Mouse (Mus musculus) brain, embryonic 14.5 days (tissue): ENCODE results near the gene Lrch1. TPM values are rescaled to one million over a fixed set of nuclear protein-coding genes. Genes with fewer than 3 reads are reported as not detected.
A peak's percentile ranks its signal among the peaks of the same experiment; 100 is the strongest.

ENCODE experiments used
- DNase-seq: peaks from one replicate; pipeline ENCODE4 v3.0.0-alpha.2; 2011; ENCODE audit warnings: low read depth
- CTCF ChIP-seq: fragments of 200-500 bp; IDR thresholded peaks from 2 replicates; pipeline ENCODE4 v1.5.1; 2012; ENCODE audit warnings: inconsistent platforms, mild to moderate bottlenecking, moderate library complexity, borderline replicate concordance; ENCODE audit not compliant: insufficient read depth, insufficient read length; ENCODE audit errors: extremely low read depth
- POLR2A ChIP-seq: fragments of 200-500 bp; IDR thresholded peaks from 2 replicates; pipeline ENCODE4 v1.6.1; 2012; ENCODE audit warnings: mild to moderate bottlenecking, inconsistent platforms, borderline replicate concordance; ENCODE audit not compliant: poor library complexity, insufficient read depth, insufficient read length, severe bottlenecking; ENCODE audit errors: extremely low read depth
- polyA plus RNA-seq: library from polyadenylated mRNA; depleted of rRNA; stranded (reverse); fragments of >200 nt; gene quantifications from 2 replicates; pipeline ENCODE4 v1.2.3, GENCODE M21; 2012

Lrch1 gene
- polyA plus RNA-seq, 1 experiment = 15.3 TPM

DNA sequence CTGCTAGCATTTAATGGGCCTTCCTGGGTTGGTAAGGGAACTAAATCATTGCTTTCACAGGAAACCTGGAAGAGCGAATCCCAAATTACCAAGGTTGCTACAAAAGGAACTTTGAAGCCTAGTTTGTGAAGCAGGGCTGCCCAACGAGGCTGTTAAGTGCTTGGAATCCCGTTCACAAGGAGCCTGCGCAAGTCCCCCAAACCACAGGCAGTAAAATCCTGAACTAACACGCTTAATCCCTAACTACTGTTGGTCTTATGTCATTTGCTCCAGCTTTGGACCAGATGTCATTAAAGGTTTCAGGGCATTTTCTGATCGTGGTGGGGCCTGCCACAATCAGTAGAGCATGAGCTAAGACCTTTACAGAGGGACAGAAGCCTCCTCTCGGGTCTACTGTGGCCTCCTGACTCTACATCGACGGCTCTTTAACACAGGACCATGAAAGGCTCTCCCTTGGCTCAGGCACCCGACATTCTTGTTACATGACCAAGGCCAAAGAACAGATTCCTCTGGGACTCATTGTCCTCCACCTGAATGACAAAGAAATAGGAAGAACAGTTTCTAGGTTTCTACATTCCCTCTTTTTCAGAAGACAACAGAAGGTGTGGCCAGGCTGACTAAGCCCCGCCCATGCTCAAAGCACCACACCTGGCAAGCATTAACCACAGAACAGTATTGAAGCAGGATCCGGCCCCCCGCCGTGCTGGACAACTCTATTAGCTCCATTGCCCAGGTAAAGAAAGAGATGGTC, 13.5 kb downstream of the Lrch1 start:
- DNase-seq = no peak
- TF ChIP-seq CTCF (no peak), POLR2A (no peak)

DNA sequence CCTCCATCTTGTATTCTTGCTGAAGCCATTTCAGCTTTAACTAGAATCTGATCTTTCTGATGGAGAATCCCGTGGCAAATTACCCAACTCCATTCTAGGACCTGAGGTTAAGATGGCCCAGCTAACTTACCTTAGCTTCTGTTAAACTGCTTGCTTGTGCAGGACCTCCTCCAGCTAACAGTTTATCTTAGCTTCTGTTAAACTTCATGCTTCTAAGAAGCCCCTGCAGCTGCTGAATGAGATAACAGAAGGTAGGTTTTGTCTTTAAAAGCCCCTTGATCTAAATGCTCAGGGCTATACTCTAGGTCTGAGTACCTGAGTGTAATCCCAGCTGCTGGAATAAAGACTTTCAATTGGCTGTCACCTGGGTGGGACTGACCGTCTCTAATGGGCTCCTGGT, 17.9 kb downstream of the Lrch1 start:
- DNase-seq = no peak
- no peak for TF ChIP-seq CTCF

DNA sequence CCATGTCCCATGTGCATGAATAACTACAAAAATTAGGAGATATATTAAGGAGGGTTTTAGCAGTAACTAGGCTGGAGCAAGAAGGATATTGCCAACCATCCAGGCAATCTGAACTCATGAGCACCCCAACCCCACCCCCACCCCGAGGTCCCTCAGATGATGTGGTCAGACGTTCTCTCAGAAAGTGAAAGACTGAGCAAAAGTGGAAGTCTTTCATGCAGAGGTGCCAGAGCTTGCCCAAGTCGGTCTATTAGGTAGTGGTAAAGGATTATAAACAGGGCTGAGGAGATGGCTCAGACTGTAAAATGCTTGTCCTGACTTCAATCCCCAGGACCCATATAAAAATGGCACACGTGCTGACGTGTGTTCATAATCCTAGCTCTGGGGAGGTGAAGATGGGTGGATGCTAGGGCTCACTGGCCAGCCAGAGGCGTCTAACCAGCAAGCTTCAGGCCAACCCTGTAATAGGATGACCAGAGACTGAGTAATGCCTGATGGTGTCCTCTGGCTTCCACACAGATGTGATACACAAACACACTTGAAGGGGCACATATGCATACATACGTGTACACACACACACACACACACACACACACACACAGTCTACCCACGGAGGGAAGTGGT, 18.8 kb downstream of the Lrch1 start:
- no peak for DNase-seq
- TF ChIP-seq POLR2A (no peak), CTCF (no peak)

DNA sequence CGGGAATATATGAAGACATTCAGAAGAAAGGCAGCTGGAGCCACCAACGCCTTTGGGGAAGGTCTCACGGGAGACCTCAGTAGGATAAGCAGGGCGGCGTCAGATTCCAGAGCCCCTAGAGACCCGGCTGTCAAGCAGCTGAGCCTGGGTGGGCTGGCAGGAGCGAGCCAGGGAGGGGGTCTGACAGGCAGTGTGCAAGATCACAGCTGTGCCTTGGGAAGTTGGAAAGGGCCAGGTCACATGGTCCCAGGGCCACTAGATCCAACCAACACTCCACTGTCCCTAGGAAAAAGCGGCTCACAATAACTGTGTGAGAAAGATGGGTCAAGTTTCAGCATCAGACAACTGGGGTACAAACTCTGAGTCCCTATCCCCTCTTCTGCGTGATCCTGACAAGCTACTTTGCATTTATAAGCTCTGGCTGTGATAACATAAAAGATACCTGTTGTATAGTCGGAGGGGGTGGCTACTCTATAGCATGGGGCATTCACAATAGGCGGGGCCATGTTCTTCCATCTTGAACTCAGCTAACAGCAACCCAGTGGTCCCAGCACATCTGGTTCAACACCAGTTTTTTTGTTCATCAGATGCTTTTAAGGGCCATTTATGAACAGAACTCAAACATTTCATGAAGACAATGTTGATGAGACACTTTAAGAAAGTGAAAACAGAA, 20.6 kb downstream of the Lrch1 start:
- TF ChIP-seq CTCF (no peak), POLR2A (no peak)
- DNase-seq = no peak

DNA sequence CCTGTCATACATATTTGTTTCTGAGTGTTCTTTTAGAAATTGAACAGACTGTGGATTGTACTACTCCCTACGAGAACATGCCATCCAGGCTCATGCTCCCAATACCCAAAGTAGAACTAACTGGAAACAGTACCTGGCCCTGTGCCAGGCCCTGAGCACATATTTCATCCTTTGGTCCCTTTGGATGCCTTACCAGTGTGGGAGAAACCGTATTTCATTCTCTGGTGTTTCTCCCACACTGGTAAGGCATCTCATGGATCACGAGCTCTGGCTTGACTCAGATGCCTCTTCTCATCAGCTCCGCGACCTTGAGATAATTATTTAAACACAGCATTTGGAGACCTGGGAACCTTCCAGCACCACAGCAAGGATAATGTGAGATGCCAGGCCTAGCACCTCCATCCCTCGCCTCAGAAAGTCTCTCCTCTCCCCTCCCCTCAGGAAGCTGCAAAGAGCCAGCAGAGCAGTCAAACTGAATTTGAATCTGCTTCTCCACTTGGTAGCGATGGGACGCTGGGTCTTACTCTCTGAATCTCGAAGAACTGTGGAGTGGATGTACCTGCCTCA, 21.6 kb downstream of the Lrch1 start:
- DNase-seq = no peak
- TF ChIP-seq POLR2A (no peak), CTCF (no peak)

DNA sequence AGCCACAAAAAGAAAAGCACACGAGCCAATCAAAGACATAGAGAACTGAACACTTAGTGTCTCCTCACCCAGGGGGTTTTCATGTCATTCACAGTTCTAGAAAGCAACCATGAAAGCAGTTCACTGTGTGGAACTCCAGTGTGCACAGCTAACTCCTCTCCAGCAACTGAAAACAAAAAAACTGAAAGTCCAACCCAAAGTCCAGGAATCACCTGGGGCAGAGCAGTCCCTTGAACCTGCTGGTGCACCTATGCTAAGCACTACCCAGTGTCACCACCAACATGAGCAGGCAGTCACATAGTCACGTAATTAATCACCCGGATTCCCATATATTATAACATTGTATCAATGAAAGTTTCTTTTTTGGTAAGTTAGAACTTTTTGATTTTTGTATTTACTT, 23.2 kb downstream of the Lrch1 start:
- TF ChIP-seq CTCF (no peak), POLR2A (no peak)
- DNase-seq = no peak

DNA sequence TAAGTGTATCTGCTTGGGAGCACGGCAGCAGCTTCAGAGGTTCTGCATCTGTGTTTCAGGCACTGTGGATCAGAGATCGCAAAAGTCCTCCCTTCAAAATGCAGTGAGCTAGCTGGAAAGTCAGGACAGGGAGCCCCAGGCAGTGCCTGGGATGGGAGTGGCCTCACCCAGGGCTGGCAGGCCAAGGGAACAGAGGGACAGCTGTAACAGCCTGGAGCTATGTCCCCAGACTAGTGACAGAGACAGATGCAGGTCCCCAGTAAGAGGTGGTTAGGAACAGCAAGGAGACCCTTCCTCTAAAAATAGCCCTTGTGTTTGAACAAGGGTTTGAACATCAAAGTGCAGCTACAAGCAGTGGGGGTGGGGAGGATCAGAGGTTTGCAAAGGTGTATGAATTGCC, 23.6 kb downstream of the Lrch1 start:
- TF ChIP-seq CTCF (no peak), POLR2A (no peak)
- no peak for DNase-seq

DNA sequence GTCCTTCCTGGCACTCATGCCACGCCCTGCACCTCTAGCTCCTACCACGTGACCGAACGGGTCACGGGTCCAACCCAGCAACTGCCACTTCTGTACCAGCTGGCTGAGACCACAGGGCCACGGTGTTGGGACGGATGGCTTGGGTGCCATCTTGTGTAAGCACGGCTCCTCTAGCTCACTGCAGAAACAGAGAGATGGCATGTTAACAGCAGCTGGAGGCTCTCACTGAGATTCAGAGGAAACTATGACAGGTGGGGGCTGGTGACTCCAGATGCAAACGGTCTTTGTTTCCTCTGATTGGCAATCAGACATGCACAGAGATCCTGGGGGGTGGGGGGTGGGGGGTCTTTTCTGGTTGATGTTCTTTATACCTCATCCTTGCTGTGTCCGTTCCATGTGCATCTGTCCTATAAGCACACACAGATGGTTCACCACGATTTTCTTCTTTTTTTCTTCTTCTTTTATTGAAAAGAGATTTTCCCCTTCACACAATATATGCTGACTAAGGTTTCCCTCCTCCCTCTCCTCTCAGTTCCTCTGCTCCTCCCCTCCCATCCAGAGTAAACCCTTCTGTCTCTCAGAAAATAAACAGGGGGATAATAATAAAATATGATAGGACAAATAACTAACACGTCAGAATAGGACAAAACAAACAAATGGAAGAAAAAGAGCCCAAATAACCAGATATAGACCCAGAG, 25.5 kb downstream of the Lrch1 start:
- DNase-seq = peak; percentile 67
- TF ChIP-seq POLR2A (no peak), CTCF (no peak)

DNA sequence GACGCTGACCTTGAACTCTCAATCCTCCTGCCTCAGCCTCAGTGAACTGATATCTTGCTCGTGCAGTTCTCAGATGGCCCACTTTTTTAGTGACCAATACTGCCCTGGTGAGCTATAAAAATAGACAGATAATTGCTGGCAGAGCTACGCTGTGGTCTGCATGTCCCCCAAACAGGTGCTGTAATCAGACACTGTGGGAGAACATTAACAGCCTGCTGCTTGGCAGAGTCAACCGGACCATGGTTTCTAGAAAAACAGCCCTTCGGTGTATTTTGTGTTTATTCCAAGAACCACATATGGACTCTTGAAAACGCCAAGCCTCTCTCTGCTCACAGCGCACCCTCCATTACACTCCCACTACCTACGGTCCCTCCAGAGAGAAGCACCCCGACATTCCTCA, 26.2 kb downstream of the Lrch1 start:
- no peak for DNase-seq
- TF ChIP-seq POLR2A (no peak), CTCF (no peak)

DNA sequence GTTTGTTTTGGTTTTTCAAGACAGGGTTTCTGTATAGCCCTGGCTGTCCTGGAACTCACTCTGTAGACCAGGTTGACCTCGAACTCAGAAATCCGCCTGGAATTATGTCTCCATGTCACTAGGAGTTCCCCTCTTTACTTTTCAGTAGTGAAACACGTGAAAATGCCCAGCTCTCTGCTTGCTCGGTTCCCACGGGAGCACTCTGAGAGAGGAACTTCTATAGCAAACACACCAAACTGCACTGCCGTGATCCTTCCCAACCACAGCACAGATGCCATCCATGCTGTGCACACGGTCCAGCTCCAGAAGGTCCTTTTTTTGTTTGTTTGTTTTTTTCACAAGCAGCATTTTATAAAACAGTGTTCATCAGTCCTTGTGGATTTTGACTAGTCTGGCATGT, 28.5 kb downstream of the Lrch1 start:
- TF ChIP-seq CTCF (no peak), POLR2A (no peak)

DNA sequence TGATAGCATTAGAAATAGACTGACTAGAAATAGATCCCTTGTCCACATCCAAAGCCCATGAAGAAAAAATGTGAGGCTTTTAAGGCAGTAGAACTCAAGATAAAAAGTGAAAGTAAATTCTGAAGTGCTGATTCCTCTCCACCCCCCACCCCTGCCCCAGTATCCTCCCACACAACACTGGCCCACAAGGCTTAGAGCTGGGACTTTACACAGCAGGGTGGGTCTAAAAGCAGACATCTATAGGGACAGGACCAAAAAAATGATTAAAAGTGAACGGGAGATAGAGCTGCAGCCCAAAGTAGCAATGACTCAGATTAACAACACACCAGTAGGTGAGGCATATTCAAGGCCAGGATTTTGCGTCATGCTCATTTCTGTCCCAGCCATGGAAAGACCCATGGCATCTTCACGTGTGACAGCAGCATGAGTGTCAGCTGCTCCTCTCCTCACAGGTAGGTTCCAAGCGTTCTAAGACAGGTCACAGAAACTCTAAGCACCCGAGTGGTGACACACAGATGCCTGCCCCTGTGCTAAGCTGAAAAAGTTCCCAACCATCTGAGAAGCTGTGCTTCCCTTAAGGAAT, 29.1 kb downstream of the Lrch1 start:
- TF ChIP-seq CTCF = no peak
- TF ChIP-seq POLR2A = no peak
- no peak for DNase-seq

More for the DNA sequence above, 28.5 kb downstream of the Lrch1 start:
- DNase-seq = no peak

DNA sequence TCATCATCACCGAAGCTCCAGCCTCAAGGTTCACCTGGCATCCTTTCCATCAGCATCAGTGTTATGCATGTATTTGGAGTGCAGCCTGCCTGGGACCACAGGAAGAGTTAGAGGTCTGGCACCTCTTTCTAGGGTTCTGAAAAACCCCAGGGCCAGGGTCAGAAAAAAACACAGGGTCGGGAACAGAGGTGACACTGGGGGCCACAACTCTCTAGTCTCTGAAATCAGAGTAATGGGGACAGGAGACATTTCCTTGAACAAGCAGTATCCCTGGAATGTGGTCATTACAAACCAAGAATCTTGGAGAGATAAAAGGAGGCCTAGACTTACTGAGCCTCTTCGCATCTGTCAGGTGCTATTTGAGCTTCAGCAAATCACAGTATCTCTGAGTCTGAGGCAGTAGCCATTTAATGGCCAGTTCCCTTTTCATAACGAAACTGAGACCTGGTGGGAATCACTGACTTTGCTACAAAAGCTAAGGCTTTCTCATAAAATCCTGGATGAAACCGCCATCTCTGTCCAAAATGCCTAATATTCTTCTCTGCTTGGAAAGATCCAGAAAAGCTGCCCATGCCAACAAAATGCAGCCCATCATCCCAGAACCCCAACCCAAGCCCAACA, 30.1 kb downstream of the Lrch1 start:
- TF ChIP-seq POLR2A = no peak
- no peak for TF ChIP-seq CTCF
- DNase-seq = no peak
